In the genomic region with DNA sequence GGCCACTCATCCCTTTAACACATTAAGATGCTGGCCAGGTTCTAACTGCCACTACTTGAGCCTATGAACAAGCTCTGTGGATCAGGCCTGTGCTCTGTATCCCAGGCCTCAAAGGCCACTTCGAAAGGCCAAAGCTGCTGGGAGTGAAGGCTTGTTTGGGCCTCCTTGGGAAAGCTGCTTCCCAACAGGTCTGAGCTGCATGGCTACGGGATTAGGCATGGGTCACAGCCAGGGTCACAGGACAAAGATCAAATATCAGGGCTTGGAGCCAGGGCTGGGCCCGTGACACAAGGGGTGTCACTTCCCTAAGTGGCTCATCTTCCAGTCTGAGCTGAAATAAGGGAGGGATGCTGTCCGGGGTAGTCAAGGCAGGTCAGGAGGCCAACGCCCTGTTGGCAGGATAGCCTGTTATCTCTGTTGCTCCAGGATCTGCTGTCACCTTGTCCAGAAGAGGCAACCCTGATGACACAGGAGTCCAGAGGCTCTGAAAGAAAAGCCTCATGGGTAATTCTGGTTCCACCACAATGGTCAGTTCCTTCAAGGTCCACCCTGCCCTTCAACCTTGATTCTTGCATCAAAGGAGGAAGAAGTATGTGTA, we compare ENCODE assay signal across 25 mouse cellular contexts.
A peak's percentile ranks its signal among the peaks of the same experiment; 100 is the strongest.
DNase-seq lines count a peak whose midpoint lies in the region; ATAC-seq lines count a peak whose summit lies in the region.
"Had no signal": no experiment of that assay in that cellular context is flagged by ENCODE, and none has a peak within 500 bp of the region (broad histone marks: within the 10 kb centered on the region; RNA-seq: fewer than 3 reads in every experiment).

No protein-coding gene starts in this region.

- 24% methylated on average over 5 of the region's 5 CpGs for WGBS in hindbrain, embryonic 10.5 days
- WGBS in hindbrain, embryonic 13.5 days, result 39% methylated on average over 5 of the region's 5 CpGs
- 8% methylated on average over 5 of the region's 5 CpGs for WGBS in midbrain, embryonic 11.5 days
- 18% methylated on average over 5 of the region's 5 CpGs for WGBS in midbrain, embryonic 16.5 days
- 39% methylated on average over 5 of the region's 5 CpGs for WGBS in liver, embryonic 13.5 days (ENCODE audit: insufficient replicate concordance)

- peak; percentile 35 for DNase-seq in hindbrain, embryonic 10.5 days (ENCODE audit: low spot score)
- peak; percentile 87 for DNase-seq in midbrain, embryonic 11.5 days (ENCODE audit: low spot score, missing footprints)
- DNase-seq in liver, embryonic 13.5 days, result no peak
- DNase-seq in left cerebral cortex, postnatal 14 days (ENCODE audit: low spot score in 2 of 2), result no peak
- DNase-seq in cerebellum, adult 9-10 months, result no peak
- DNase-seq: adrenal gland, postnatal 36 days; cerebellum, adult 9-11 months; gastrocnemius, postnatal 10 days; heart, adult 11 months; kidney, postnatal 4 days; layer of hippocampus, adult 9-11 months; left cerebral cortex, postnatal 4 days; thymus, adult 2 months; thymus, postnatal 4 days had no signal

- H3K9ac ChIP-seq in hindbrain, embryonic 13.5 days, result no peak overlapping the region
- H3K9ac ChIP-seq in midbrain, embryonic 11.5 days (ENCODE audit: low read length), result no peak overlapping the region
- no peak overlapping the region for H3K9ac ChIP-seq in midbrain, embryonic 16.5 days (ENCODE audit: low read depth, low read length)
- no peak overlapping the region for H3K9ac ChIP-seq in liver, embryonic 13.5 days
- H3K9ac ChIP-seq: embryonic facial prominence, embryonic 15.5 days; intestine, embryonic 15.5 days; liver, embryonic 15.5 days had no signal

- ATAC-seq in hindbrain, embryonic 13.5 days (ENCODE audit: low FRiP score), result no peak
- ATAC-seq in midbrain, embryonic 11.5 days (ENCODE audit: low FRiP score), result no peak
- ATAC-seq in midbrain, embryonic 16.5 days, result no peak
- ATAC-seq in liver, embryonic 13.5 days (ENCODE audit: low read depth), result peak; percentile 71
- ATAC-seq: forebrain, embryonic 14.5 days; hindbrain, embryonic 16.5 days; intestine, embryonic 15.5 days; lung, postnatal 0 days had no signal

- H3K27ac ChIP-seq in hindbrain, embryonic 10.5 days, result peak overlapping the region; percentile 30; the same call in 1 of the 2 replicates
- no peak overlapping the region for H3K27ac ChIP-seq in hindbrain, embryonic 13.5 days
- H3K27ac ChIP-seq in midbrain, embryonic 11.5 days (ENCODE audit: low read depth, low read length), result no peak overlapping the region
- H3K27ac ChIP-seq in midbrain, embryonic 16.5 days (ENCODE audit: low read length), result no peak overlapping the region
- H3K27ac ChIP-seq in liver, embryonic 13.5 days, result no peak overlapping the region
- H3K27ac ChIP-seq: embryonic facial prominence, embryonic 15.5 days; intestine, embryonic 15.5 days; left cerebral cortex, adult 2 months; liver, embryonic 15.5 days; macrophage; stomach, postnatal 0 days had no signal

- H3K36me3 ChIP-seq in hindbrain, embryonic 10.5 days, result no peaks in the 10 kb centered on the region
- no peaks in the 10 kb centered on the region for H3K36me3 ChIP-seq in hindbrain, embryonic 13.5 days
- H3K36me3 ChIP-seq in midbrain, embryonic 11.5 days (ENCODE audit: control insufficient read depth, insufficient read depth, low read length), result no peaks in the 10 kb centered on the region
- H3K36me3 ChIP-seq in midbrain, embryonic 16.5 days (ENCODE audit: control insufficient read depth, insufficient read depth, low read length), result no peaks in the 10 kb centered on the region
- no peaks in the 10 kb centered on the region for H3K36me3 ChIP-seq in liver, embryonic 13.5 days
- H3K36me3 ChIP-seq: embryonic facial prominence, embryonic 15.5 days; intestine, embryonic 15.5 days; liver, embryonic 15.5 days had no signal

- no peak overlapping the region for H3K4me2 ChIP-seq in hindbrain, embryonic 13.5 days
- H3K4me2 ChIP-seq in midbrain, embryonic 11.5 days, result no peak overlapping the region
- no peak overlapping the region for H3K4me2 ChIP-seq in midbrain, embryonic 16.5 days (ENCODE audit: low read length)
- H3K4me2 ChIP-seq in liver, embryonic 13.5 days, result no peak overlapping the region
- H3K4me2 ChIP-seq: embryonic facial prominence, embryonic 15.5 days; intestine, embryonic 15.5 days; liver, embryonic 15.5 days had no signal

- H3K9me3 ChIP-seq in hindbrain, embryonic 10.5 days, result no peaks in the 10 kb centered on the region
- no peaks in the 10 kb centered on the region for H3K9me3 ChIP-seq in hindbrain, embryonic 13.5 days
- no peaks in the 10 kb centered on the region for H3K9me3 ChIP-seq in midbrain, embryonic 11.5 days (ENCODE audit: control insufficient read depth, low read length)
- H3K9me3 ChIP-seq in midbrain, embryonic 16.5 days (replicated peaks; ENCODE audit: control insufficient read depth, low read length, poor library complexity, severe bottlenecking), result no peaks in the 10 kb centered on the region
- H3K9me3 ChIP-seq in liver, embryonic 13.5 days (replicated peaks), result no peaks in the 10 kb centered on the region
- H3K9me3 ChIP-seq: embryonic facial prominence, embryonic 15.5 days; intestine, embryonic 15.5 days; liver, embryonic 15.5 days had no signal

- intact Hi-C loops in left cerebral cortex, postnatal 14 days (cut with DNase I), result no loop called here

- H3K27me3 ChIP-seq in hindbrain, embryonic 10.5 days (ENCODE audit: insufficient read depth, poor library complexity, severe bottlenecking), result peaks cover 42% of the 10 kb centered on the region
- peaks cover 45% of the 10 kb centered on the region for H3K27me3 ChIP-seq in hindbrain, embryonic 13.5 days
- no peaks in the 10 kb centered on the region for H3K27me3 ChIP-seq in midbrain, embryonic 11.5 days (ENCODE audit: control insufficient read depth, insufficient read depth, low read length)
- 0 out of 2 replicates have a peak, but pooled peaks cover 2% of the 10 kb centered on the region for H3K27me3 ChIP-seq in midbrain, embryonic 16.5 days (ENCODE audit: control insufficient read depth, insufficient read depth, low read depth, low read length)
- no peaks in the 10 kb centered on the region for H3K27me3 ChIP-seq in liver, embryonic 13.5 days
- H3K27me3 ChIP-seq: embryonic facial prominence, embryonic 15.5 days; intestine, embryonic 15.5 days; liver, embryonic 15.5 days had no signal

- H3K4me1 ChIP-seq in hindbrain, embryonic 10.5 days (replicated peaks), result peaks cover 48% of the 10 kb centered on the region
- peaks cover 5% of the 10 kb centered on the region; the same call in 1 of the 2 replicates for H3K4me1 ChIP-seq in hindbrain, embryonic 13.5 days (replicated peaks)
- peaks cover 10% of the 10 kb centered on the region; the same call in 1 of the 2 replicates for H3K4me1 ChIP-seq in midbrain, embryonic 11.5 days (ENCODE audit: control insufficient read depth, insufficient read depth, low read length)
- peaks cover 3% of the 10 kb centered on the region; the same call in 1 of the 2 replicates for H3K4me1 ChIP-seq in midbrain, embryonic 16.5 days (ENCODE audit: control insufficient read depth, insufficient read depth, low read length)
- H3K4me1 ChIP-seq in liver, embryonic 13.5 days (replicated peaks), result no peaks in the 10 kb centered on the region
- H3K4me1 ChIP-seq: embryonic facial prominence, embryonic 15.5 days; intestine, embryonic 15.5 days; liver, embryonic 15.5 days had no signal

- no peak overlapping the region for H3K4me3 ChIP-seq in hindbrain, embryonic 10.5 days
- H3K4me3 ChIP-seq in hindbrain, embryonic 13.5 days, result no peak overlapping the region
- no peak overlapping the region for H3K4me3 ChIP-seq in midbrain, embryonic 11.5 days (ENCODE audit: low read depth, low read length)
- no peak overlapping the region for H3K4me3 ChIP-seq in midbrain, embryonic 16.5 days (ENCODE audit: low read depth, low read length)
- H3K4me3 ChIP-seq in liver, embryonic 13.5 days (replicated peaks), result no peak overlapping the region
- H3K4me3 ChIP-seq: embryonic facial prominence, embryonic 15.5 days; intestine, embryonic 15.5 days; left cerebral cortex, adult 2 months; liver, embryonic 15.5 days had no signal

Comparison
In these comparisons a context has a peak if more than half of its experiments do, and no peak if none do; other contexts are left out.
1. DNase-seq: peak in hindbrain, embryonic 10.5 days (single experiment) and midbrain, embryonic 11.5 days (single experiment); none in liver, embryonic 13.5 days (single experiment), left cerebral cortex, postnatal 14 days (0 of 2) and cerebellum, adult 9-10 months (single experiment).